Mouse (Mus musculus) liver, postnatal 0 days (tissue): ENCODE measurements around the gene Cntd1. TPM values are rescaled to one million over a fixed set of nuclear protein-coding genes. Genes with fewer than 3 reads are reported as not detected.

Experiments
- ATAC-seq: fragments of 200-750 bp; cut with Nextera tagmentation; 2 replicates; pipeline ENCODE4 v1.8.0; 2017; ENCODE audit warnings: mild to moderate bottlenecking, moderate library complexity
- DNase-seq: peaks from one replicate; pipeline ENCODE4 v3.0.0-alpha.2; 2016
- H3K27ac ChIP-seq: fragments of 300-500 bp; sonication (generic); 2 replicates; pipeline ENCODE4 v1.5.1; 2014; ENCODE audit warnings: antibody characterized with exemption, moderate library complexity, mild to moderate bottlenecking, low read depth
- H3K27me3 ChIP-seq: fragments of 300-500 bp; sonication (generic); 2 replicates; pipeline ENCODE4 v1.6.1; 2014; ENCODE audit warnings: low read length, control low read depth, mixed read lengths; ENCODE audit not compliant: insufficient read depth
- H3K36me3 ChIP-seq: fragments of 300-500 bp; sonication (generic); replicated peaks from 2 replicates; pipeline ENCODE4 v1.6.1; 2014; ENCODE audit warnings: mild to moderate bottlenecking, control low read depth, low read length, moderate library complexity, mixed read lengths; ENCODE audit not compliant: insufficient read depth
- H3K4me1 ChIP-seq: fragments of 300-500 bp; sonication (generic); 2 replicates; pipeline ENCODE4 v1.6.1; 2014; ENCODE audit warnings: antibody characterized with exemption, mild to moderate bottlenecking, control low read depth; ENCODE audit not compliant: insufficient read depth
- H3K4me2 ChIP-seq: fragments of 300-500 bp; sonication (generic); 2 replicates; pipeline ENCODE4 v1.6.1; 2014; ENCODE audit warnings: low read depth, mild to moderate bottlenecking, low read length, moderate library complexity, mixed read lengths
- H3K4me3 ChIP-seq: fragments of 300-500 bp; sonication (generic); 2 replicates; pipeline ENCODE4 v1.5.1; 2014; ENCODE audit warnings: low read depth, low read length
- H3K9ac ChIP-seq: fragments of 300-500 bp; sonication (generic); replicated peaks from 2 replicates; pipeline ENCODE4 v1.6.1; 2014; ENCODE audit warnings: mild to moderate bottlenecking, moderate library complexity
- H3K9me3 ChIP-seq: fragments of 300-500 bp; sonication (generic); 2 replicates; pipeline ENCODE4 v1.6.1; 2016; ENCODE audit warnings: mild to moderate bottlenecking, control low read depth, low read length, mixed read lengths
- CTCF ChIP-seq: sonication (generic); IDR thresholded peaks from 2 replicates; pipeline ENCODE4 v1.5.1; 2016; ENCODE audit warnings: antibody characterized with exemption, low read depth
- EP300 ChIP-seq: IDR thresholded peaks from 2 replicates; pipeline ENCODE4 v1.6.1; 2016; ENCODE audit warnings: antibody characterized with exemption, low read depth, mild to moderate bottlenecking
- WGBS: fragments of 180-500 bp; shearing (Covaris S2); extraction: QIAGEN DNeasy Blood & Tissue Kit; methylation state at CpG from one replicate; pipeline ENCODE4 v1.1.7; 2014; ENCODE audit not compliant: insufficient replicate concordance; 5-methylcytosine and 5-hydroxymethylcytosine counted together
- polyA plus RNA-seq: library from polyadenylated mRNA; unstranded; fragments of >200 nt; fragmentation: Nextera tagmentation; extraction: Ambion mirVana; gene quantifications from 2 replicates; pipeline ENCODE4 v1.2.1, GENCODE M21; 2015

Gene Cntd1
- polyA plus RNA-seq, 1 experiment from 2014 or later, result 0.29 TPM

- no peak overlapping the region for H3K9ac ChIP-seq
- 53% methylated on average over 4 of the region's 4 CpGs for WGBS
Measured at GRCm38 (mm10) chr11:101245071-101245470, 33.7 kb upstream of the Cntd1 start.

DNA sequence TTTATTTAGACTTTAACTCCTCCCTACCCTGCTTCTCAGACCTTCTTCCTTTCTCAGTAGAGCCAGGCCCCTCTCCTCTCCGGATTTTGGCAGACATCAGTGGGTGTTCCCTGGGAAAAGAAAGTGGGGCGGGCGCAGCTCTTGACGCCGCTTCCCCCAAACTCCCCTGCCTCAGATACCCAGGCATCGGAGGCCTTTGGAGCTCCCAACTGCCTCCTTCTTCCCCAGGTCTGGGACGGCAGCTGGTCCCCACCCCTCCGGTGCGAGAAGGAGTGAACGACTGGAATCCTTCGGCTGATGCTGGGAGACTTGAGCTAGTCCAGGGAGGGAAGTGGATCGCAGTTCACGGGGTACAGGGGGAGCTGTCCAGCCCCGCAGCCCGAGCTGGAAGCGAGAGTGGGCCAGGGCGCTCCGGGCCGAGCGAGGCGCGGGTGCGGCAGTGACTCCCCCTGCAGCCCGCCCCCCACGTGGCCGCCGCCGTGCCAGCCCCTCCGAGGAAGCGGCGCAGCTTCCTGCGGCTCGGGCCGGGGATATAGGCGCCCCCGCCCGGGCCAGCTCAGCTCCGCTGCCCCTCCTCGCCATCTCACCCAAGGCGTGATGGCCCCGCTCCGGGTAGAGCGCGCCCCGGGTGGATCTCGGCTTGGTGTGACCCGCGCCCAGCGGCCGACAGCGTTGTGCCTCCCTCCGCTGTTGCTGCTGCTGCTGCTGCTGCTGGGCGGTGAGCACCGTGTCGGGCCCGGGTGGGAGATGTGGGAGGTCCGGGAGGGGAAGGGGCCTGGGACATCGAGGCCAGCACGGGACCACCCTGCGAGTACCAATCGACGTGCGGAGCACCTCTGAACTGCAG lies 32.7 kb upstream of the Cntd1 start, which contains the start of gene Ramp2:
TSS of gene Ramp2 (plus strand) at position 174 of the 847 bp plus-strand sequence.
- WGBS, result 4% methylated on average over 38 of the region's 63 CpGs
- TF ChIP-seq EP300 (no peak), CTCF (0 out of 2 replicates have a peak, but pooled peaks have one; percentile 5)
- H3K4me3 ChIP-seq, result peak within 1 kb of the TSS; percentile 38
- H3K9ac ChIP-seq, result peak within 1 kb of the TSS; percentile 22
- ATAC-seq (peak; percentile 58), DNase-seq (peak; percentile 50)
- no peaks in the 10 kb centered on the region for H3K36me3 ChIP-seq
- no peaks in the 10 kb centered on the region for H3K9me3 ChIP-seq
- peaks cover 34% of the 10 kb centered on the region for H3K27me3 ChIP-seq
- H3K27ac ChIP-seq, result peak within 1 kb of the TSS; percentile 68
- peak within 1 kb of the TSS; percentile 64 for H3K4me2 ChIP-seq
- 0 out of 2 replicates have a peak, but pooled peaks cover 17% of the 10 kb centered on the region for H3K4me1 ChIP-seq

More at GRCm38 (mm10) chr11:101245071-101245470, 33.7 kb upstream of the Cntd1 start:
- H3K27me3 ChIP-seq, result peaks cover 34% of the 10 kb centered on the region
- TF ChIP-seq CTCF (no peak), EP300 (no peak)
- DNase-seq, result no peak
- 0 out of 2 replicates have a peak, but pooled peaks cover 17% of the 10 kb centered on the region for H3K4me1 ChIP-seq
- no peak overlapping the region for H3K4me3 ChIP-seq
- no peaks in the 10 kb centered on the region for H3K36me3 ChIP-seq
- H3K9me3 ChIP-seq, result no peaks in the 10 kb centered on the region
- peak overlapping the region; percentile 64; the same call in 1 of the 2 replicates for H3K4me2 ChIP-seq
- ATAC-seq, result no peak
- H3K27ac ChIP-seq, result no peak overlapping the region

DNA sequence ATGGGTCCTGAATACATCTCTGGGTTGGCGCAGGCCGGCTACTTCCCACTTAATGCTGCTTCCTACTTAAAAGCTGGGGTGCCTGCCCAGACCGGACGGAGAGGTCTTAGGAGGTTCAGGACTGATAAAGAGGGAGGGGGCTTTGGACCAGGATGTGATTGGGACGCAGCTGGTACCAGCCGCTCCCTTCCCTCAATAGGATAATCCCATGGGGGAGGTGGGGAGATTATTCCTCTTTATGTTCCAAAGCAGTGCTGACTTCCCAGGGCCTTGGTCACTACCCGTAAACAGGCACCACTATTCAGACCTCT lies 32.2 kb upstream of the Cntd1 start:
- H3K9ac ChIP-seq, result peak overlapping the region; percentile 22
- ATAC-seq (peak; percentile 28), DNase-seq (no peak)
- H3K4me2 ChIP-seq, result peak overlapping the region; percentile 64
- WGBS, result 17% methylated on average over 7 of the region's 7 CpGs
- H3K4me3 ChIP-seq, result peak overlapping the region; percentile 38
- 0 out of 2 replicates have a peak, but pooled peaks cover 17% of the 10 kb centered on the region for H3K4me1 ChIP-seq
- no peaks in the 10 kb centered on the region for H3K36me3 ChIP-seq
- TF ChIP-seq EP300 (no peak), CTCF (no peak)
- no peaks in the 10 kb centered on the region for H3K9me3 ChIP-seq
- peaks cover 34% of the 10 kb centered on the region for H3K27me3 ChIP-seq
- peak overlapping the region; percentile 68 for H3K27ac ChIP-seq

GRCm38 (mm10) chr11:101247521-101248030 lies 31.2 kb upstream of the Cntd1 start:
- TF ChIP-seq EP300 (no peak), CTCF (no peak)
- peaks cover 18% of the 10 kb centered on the region for H3K4me1 ChIP-seq
- H3K9ac ChIP-seq, result no peak overlapping the region
- DNase-seq (no peak), ATAC-seq (no peak)
- H3K4me2 ChIP-seq, result peak overlapping the region; percentile 64; the same call in 1 of the 2 replicates
- H3K4me3 ChIP-seq, result peak overlapping the region; percentile 38; the same call in 1 of the 2 replicates
- no peaks in the 10 kb centered on the region for H3K36me3 ChIP-seq
- peaks cover 34% of the 10 kb centered on the region for H3K27me3 ChIP-seq
- no peaks in the 10 kb centered on the region for H3K9me3 ChIP-seq
- peak overlapping the region; percentile 9; the same call in 1 of the 2 replicates for H3K27ac ChIP-seq
- WGBS, result 83% methylated on average over 6 of the region's 6 CpGs

GRCm38 (mm10) chr11:101248258-101248994 lies 30.4 kb upstream of the Cntd1 start:
- ATAC-seq (peak; percentile 33), DNase-seq (peak; percentile 77)
- TF ChIP-seq EP300, result peak; percentile 18; the same call in 1 of the 2 replicates
- TF ChIP-seq CTCF, result peak; percentile 83
- H3K27me3 ChIP-seq, result peaks cover 34% of the 10 kb centered on the region
- H3K36me3 ChIP-seq, result no peaks in the 10 kb centered on the region
- 32% methylated on average over 14 of the region's 14 CpGs for WGBS
- H3K9ac ChIP-seq, result no peak overlapping the region
- H3K4me3 ChIP-seq, result no peak overlapping the region
- no peaks in the 10 kb centered on the region for H3K9me3 ChIP-seq
- H3K4me1 ChIP-seq, result peaks cover 22% of the 10 kb centered on the region
- H3K4me2 ChIP-seq, result no peak overlapping the region; the same call in 1 of the 2 replicates
- H3K27ac ChIP-seq, result peak overlapping the region; percentile 9; the same call in 1 of the 2 replicates

DNA sequence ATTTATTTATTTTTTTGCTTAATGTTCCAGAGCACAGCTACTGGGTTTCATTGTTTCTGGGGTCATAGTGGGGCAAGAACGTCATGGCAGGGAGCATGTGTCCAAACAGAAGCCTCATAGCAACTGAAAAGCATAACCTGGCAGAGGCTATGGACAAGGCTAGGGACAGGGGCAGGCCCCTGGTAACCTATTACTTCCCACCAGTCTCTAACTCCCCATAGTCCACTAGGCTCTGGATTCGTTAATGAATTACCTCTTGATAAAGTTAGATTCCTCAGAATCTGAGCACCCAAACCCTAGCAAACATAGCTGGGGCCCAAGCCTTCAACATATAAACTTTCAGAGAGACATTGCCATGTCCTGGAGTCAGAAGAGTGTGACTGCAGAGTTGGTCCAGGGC lies 27.8 kb upstream of the Cntd1 start:
- no peak overlapping the region for H3K4me3 ChIP-seq
- 65% methylated on average over 2 of the region's 2 CpGs for WGBS
- no peaks in the 10 kb centered on the region for H3K9me3 ChIP-seq
- ATAC-seq (no peak), DNase-seq (no peak)
- peaks cover 18% of the 10 kb centered on the region for H3K4me1 ChIP-seq
- no peak overlapping the region for H3K4me2 ChIP-seq
- peaks cover 3% of the 10 kb centered on the region; the same call in 1 of the 2 replicates for H3K36me3 ChIP-seq
- H3K27ac ChIP-seq, result no peak overlapping the region
- H3K27me3 ChIP-seq, result peaks cover 24% of the 10 kb centered on the region
- no peak overlapping the region for H3K9ac ChIP-seq
- no peak for TF ChIP-seq CTCF
- TF ChIP-seq EP300, result no peak
